Mouse (Mus musculus) forebrain, postnatal 0 days (tissue): Measurements from ENCODE around the gene Faap20. TPM values are rescaled to one million over a fixed set of nuclear protein-coding genes. Genes with fewer than 3 reads are reported as not detected.
A peak's percentile ranks its signal among the peaks of the same experiment; 100 is the strongest.

ENCODE experiments used
- ATAC-seq: fragments of 200-750 bp; cut with Nextera tagmentation; 2 replicates; pipeline ENCODE4 v1.8.0; 2017; ENCODE audit warnings: mild to moderate bottlenecking, moderate library complexity
- DNase-seq: peaks from one replicate; pipeline ENCODE4 v3.0.0-alpha.2; 2015
- H3K27ac ChIP-seq: fragments of 300-500 bp; sonication (generic); 2 replicates; pipeline ENCODE4 v1.5.1; 2014; ENCODE audit warnings: low read depth, mild to moderate bottlenecking, antibody characterized with exemption, low read length, moderate library complexity, mixed read lengths
- H3K27me3 ChIP-seq: fragments of 300-500 bp; sonication (generic); 2 replicates; pipeline ENCODE4 v1.6.1; 2014; ENCODE audit warnings: mild to moderate bottlenecking, low read length, mixed read lengths; ENCODE audit not compliant: insufficient read depth
- H3K36me3 ChIP-seq: fragments of 300-500 bp; sonication (generic); 2 replicates; pipeline ENCODE4 v1.6.1; 2014; ENCODE audit warnings: mild to moderate bottlenecking, moderate library complexity; ENCODE audit not compliant: insufficient read depth
- H3K4me1 ChIP-seq: fragments of 300-500 bp; sonication (generic); 2 replicates; pipeline ENCODE4 v1.6.1; 2014; ENCODE audit warnings: antibody characterized with exemption; ENCODE audit not compliant: insufficient read depth
- H3K4me2 ChIP-seq: fragments of 300-500 bp; sonication (generic); 2 replicates; pipeline ENCODE4 v1.6.1; 2014; ENCODE audit warnings: low read depth, mild to moderate bottlenecking, moderate library complexity
- H3K4me3 ChIP-seq: fragments of 300-500 bp; sonication (generic); 2 replicates; pipeline ENCODE4 v1.5.1; 2014; ENCODE audit warnings: low read depth, low read length, mixed read lengths
- H3K9ac ChIP-seq: fragments of 300-500 bp; sonication (generic); 2 replicates; pipeline ENCODE4 v1.6.1; 2014; ENCODE audit warnings: mild to moderate bottlenecking
- H3K9me3 ChIP-seq: fragments of 300-500 bp; sonication (generic); 2 replicates; pipeline ENCODE4 v1.6.1; 2016; ENCODE audit warnings: low read length
- CTCF ChIP-seq: sonication (generic); IDR thresholded peaks from 2 replicates; pipeline ENCODE4 v1.5.1; 2016; ENCODE audit warnings: antibody characterized with exemption, control low read depth, low read depth
- WGBS: fragments of 180-500 bp; shearing (Covaris S2); extraction: QIAGEN DNeasy Blood & Tissue Kit; methylation state at CpG from one replicate; pipeline ENCODE4 v1.1.7; 2014; 5-methylcytosine and 5-hydroxymethylcytosine counted together
- polyA plus RNA-seq: library from polyadenylated mRNA; unstranded; fragments of >200 nt; fragmentation: Nextera tagmentation; extraction: Ambion mirVana; gene quantifications from 2 replicates; pipeline ENCODE4 v1.2.1, GENCODE M21; 2015
- total RNA-seq: library from RNA; depleted of rRNA; stranded (reverse); fragments of >200 nt; gene quantifications from 2 replicates; pipeline ENCODE4 v1.2.3, GENCODE M21; 2014

Gene Faap20
- total and polyA plus RNA-seq, 2 experiments from 2014 or later, result 48.7 to 60.7 TPM

- H3K9me3 ChIP-seq, result no peaks in the 10 kb centered on the region
- peaks cover 34% of the 10 kb centered on the region for H3K36me3 ChIP-seq
- no peak overlapping the region for H3K4me2 ChIP-seq
- no peak overlapping the region for H3K4me3 ChIP-seq
- H3K27me3 ChIP-seq, result no peaks in the 10 kb centered on the region
- H3K4me1 ChIP-seq, result no peaks in the 10 kb centered on the region
- no peak overlapping the region for H3K27ac ChIP-seq
- ATAC-seq (no peak), DNase-seq (no peak)
- no peak overlapping the region for H3K9ac ChIP-seq
- 72% methylated on average over 7 of the region's 7 CpGs for WGBS
- no peak for TF ChIP-seq CTCF
Measured at GRCm38 (mm10) chr4:155267047-155267543, 17.5 kb downstream of the Faap20 start.

- Histone ChIP-seq H3K9ac (no peak overlapping the region), H3K27me3 (no peaks in the 10 kb centered on the region), H3K4me3 (no peak overlapping the region), H3K36me3 (peaks cover 33% of the 10 kb centered on the region), H3K27ac (no peak overlapping the region), H3K4me1 (no peaks in the 10 kb centered on the region), H3K4me2 (no peak overlapping the region), H3K9me3 (no peaks in the 10 kb centered on the region)
- ATAC-seq (no peak), DNase-seq (no peak)
- 71% methylated on average over 12 of the region's 12 CpGs for WGBS
- TF ChIP-seq CTCF, result no peak
Measured at GRCm38 (mm10) chr4:155267639-155268175, 18.1 kb downstream of the Faap20 start.

DNA sequence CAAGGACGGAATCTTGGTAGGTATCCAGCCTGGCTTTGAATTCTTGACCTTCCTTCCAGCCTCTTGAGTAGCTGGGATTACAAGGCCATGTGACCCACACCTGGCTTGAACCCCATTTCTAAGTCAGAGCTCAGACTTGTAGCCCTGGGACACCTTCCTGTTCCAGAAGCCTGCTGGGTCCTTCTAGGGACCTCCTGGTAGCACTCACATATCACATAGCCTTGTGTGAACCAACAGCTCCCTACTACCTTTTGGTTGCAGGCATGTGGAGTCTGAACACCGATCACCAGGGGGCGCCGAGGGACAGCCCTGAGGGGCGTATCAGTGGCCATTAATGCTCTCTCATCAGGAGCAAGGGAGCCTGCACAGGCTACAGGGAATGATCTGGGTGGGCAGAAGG, 18.8 kb downstream of the Faap20 start:
- Histone ChIP-seq H3K4me1 (no peaks in the 10 kb centered on the region), H3K4me3 (no peak overlapping the region), H3K27ac (no peak overlapping the region), H3K4me2 (no peak overlapping the region), H3K36me3 (peaks cover 33% of the 10 kb centered on the region), H3K9ac (no peak overlapping the region), H3K9me3 (no peaks in the 10 kb centered on the region), H3K27me3 (no peaks in the 10 kb centered on the region)
- TF ChIP-seq CTCF, result peak; percentile 65
- ATAC-seq (peak; percentile 60; the same call in 1 of the 2 replicates), DNase-seq (peak; percentile 43)
- 44% methylated on average over 5 of the region's 5 CpGs for WGBS

GRCm38 (mm10) chr4:155274451-155274850, 24.8 kb downstream of the Faap20 start:
- Histone ChIP-seq H3K27me3 (no peaks in the 10 kb centered on the region), H3K9ac (no peak overlapping the region), H3K4me1 (no peaks in the 10 kb centered on the region), H3K4me2 (no peak overlapping the region), H3K4me3 (no peak overlapping the region), H3K27ac (no peak overlapping the region), H3K36me3 (peaks cover 27% of the 10 kb centered on the region), H3K9me3 (no peaks in the 10 kb centered on the region)
- DNase-seq (no peak), ATAC-seq (no peak)
- TF ChIP-seq CTCF, result no peak
- WGBS, result 64% methylated on average over 5 of the region's 5 CpGs

GRCm38 (mm10) chr4:155274851-155275250, 25.2 kb downstream of the Faap20 start:
- Histone ChIP-seq H3K9me3 (no peaks in the 10 kb centered on the region), H3K4me3 (no peak overlapping the region), H3K36me3 (peaks cover 26% of the 10 kb centered on the region), H3K9ac (no peak overlapping the region), H3K4me1 (no peaks in the 10 kb centered on the region), H3K27ac (no peak overlapping the region), H3K4me2 (no peak overlapping the region), H3K27me3 (no peaks in the 10 kb centered on the region)
- TF ChIP-seq CTCF, result no peak
- WGBS, result 49% methylated on average over 3 of the region's 3 CpGs
- DNase-seq, result no peak
- ATAC-seq, result no peak

DNA sequence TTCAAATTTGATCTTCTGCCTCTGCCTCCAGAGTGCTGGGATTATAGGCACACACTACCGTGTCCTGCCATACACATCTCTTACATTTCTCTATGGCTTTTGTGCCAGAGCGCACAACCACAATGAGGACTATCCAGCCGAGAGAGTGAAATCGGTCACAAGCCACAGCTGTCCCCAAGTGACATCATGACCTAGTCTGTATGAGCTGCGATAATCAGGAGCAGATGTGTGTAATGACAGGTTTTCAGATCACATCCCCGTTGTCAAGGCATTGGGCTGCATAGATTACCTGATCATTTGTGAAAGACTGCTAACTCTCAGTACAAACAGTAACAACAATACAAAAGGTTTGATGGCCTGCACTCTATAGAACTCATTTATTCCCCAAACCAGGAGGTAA, 28.4 kb downstream of the Faap20 start:
- Histone ChIP-seq H3K4me3 (no peak overlapping the region), H3K36me3 (0 out of 2 replicates have a peak, but pooled peaks cover 3% of the 10 kb centered on the region), H3K9ac (no peak overlapping the region), H3K27ac (no peak overlapping the region), H3K27me3 (no peaks in the 10 kb centered on the region), H3K9me3 (no peaks in the 10 kb centered on the region), H3K4me1 (no peaks in the 10 kb centered on the region), H3K4me2 (no peak overlapping the region)
- TF ChIP-seq CTCF, result no peak
- DNase-seq (no peak), ATAC-seq (no peak)
- 56% methylated on average over 6 of the region's 6 CpGs for WGBS

DNA sequence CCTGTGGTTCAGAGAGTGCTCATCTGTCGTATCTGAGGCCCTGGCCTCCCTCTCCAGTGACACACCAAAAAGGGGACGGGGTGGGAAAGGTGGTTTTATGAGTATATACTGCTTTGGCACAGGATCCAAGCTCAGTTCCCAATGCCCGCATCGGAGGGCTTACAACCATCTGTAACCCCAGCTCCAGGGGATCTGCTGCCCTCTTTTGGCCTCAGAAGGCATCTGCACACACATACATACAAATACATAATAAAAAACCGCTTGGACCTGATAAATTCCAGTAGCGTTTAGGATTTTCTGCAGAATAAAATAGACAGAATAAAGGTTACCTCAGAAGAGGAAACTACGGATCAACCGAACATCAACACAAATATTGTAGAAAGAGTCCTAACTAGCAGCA, 29.5 kb downstream of the Faap20 start:
- peak; percentile 49 for TF ChIP-seq CTCF
- Histone ChIP-seq H3K4me3 (no peak overlapping the region), H3K9me3 (no peaks in the 10 kb centered on the region), H3K27me3 (no peaks in the 10 kb centered on the region), H3K27ac (no peak overlapping the region), H3K36me3 (0 out of 2 replicates have a peak, but pooled peaks cover 3% of the 10 kb centered on the region), H3K9ac (no peak overlapping the region), H3K4me1 (peaks cover 8% of the 10 kb centered on the region), H3K4me2 (no peak overlapping the region)
- DNase-seq, result no peak
- ATAC-seq, result no peak
- 81% methylated on average over 8 of the region's 8 CpGs for WGBS
